Mouse (Mus musculus) left cerebral cortex, adult 2 months (tissue): ENCODE data around the gene Nfkb2. TPM values are rescaled to one million over a fixed set of nuclear protein-coding genes. Genes with fewer than 3 reads are reported as not detected.
A peak's percentile ranks its signal among the peaks of the same experiment; 100 is the strongest.

ENCODE experiments used
- DNase-seq, 2 experiments: peaks; one replicate each; pipeline ENCODE4 v3.0.0; 2021 to 2022; ENCODE audit warnings: low spot score in 2 of 2, mixed read lengths in 1 of 2; ENCODE audit errors: extremely low spot score in 1 of 2
- H3K27ac ChIP-seq: fragments of 200-600 bp; 2 replicates; pipeline ENCODE4 v1.8.1; 2022
- H3K4me3 ChIP-seq: fragments of 200-600 bp; 2 replicates; pipeline ENCODE4 v1.8.1; 2022
- CTCF ChIP-seq: fragments of 200-600 bp; IDR thresholded peaks from 2 replicates; pipeline ENCODE4 v1.8.1; 2022; ENCODE audit warnings: antibody characterized with exemption, mild to moderate bottlenecking, moderate library complexity
- intact Hi-C: fragments of 180-260 bp; cut with DNase I; formaldehyde crosslinking; loops from one replicate; pipeline ENCODE4 v1.15.1; 2025
- long read RNA-seq, 2 experiments: library from polyadenylated mRNA; stranded (forward); transcript quantifications; one replicate each; pipeline ENCODE4 v2.0.0; 2021; ENCODE audit warnings: borderline mapping rate in 2 of 2
- total RNA-seq, 2 experiments: library from RNA; stranded (reverse); gene quantifications; 2 replicates each; pipeline ENCODE4 v1.2.3; 2021

Gene Nfkb2
- 1 to 10 TPM; 2.9 to 3.3 TPM for total RNA-seq
- long read RNA-seq, experiment 1, partial matches to known transcripts: 0 of 5 reads
- long read RNA-seq, experiment 1, other reads (novel, unspliced or antisense): 1 of 5 reads
- long read RNA-seq, experiment 2, partial matches to known transcripts: 1 of 5 reads
- long read RNA-seq, experiment 2, other reads (novel, unspliced or antisense): 1 of 5 reads

GRCm38 (mm10) chr19:46304216-46304841, at the start of gene Nfkb2:
Nfkb2 (plus strand) TSS chr19:46304320.
- H3K4me3 ChIP-seq: peak within 1 kb of the TSS; percentile 65
- peak within 1 kb of the TSS; percentile 9; the same call in 1 of the 2 replicates for H3K27ac ChIP-seq
- intact Hi-C loops: loop anchor here (1.0 to 5.0 kb wide), 3 partner anchors 26 to 148 kb away; no protein-coding TSS in a partner anchor
- peak; percentile 76 to 80 for DNase-seq
- TF ChIP-seq CTCF: peak; percentile 94

GRCm38 (mm10) chr19:46264762-46265161, 39.4 kb upstream of the Nfkb2 start:
- intact Hi-C loops: no loop called here
- no peak for TF ChIP-seq CTCF
- no peak overlapping the region for H3K27ac ChIP-seq

GRCm38 (mm10) chr19:46275307-46275706, 28.8 kb upstream of the Nfkb2 start:
- Histone ChIP-seq H3K4me3 (no peak overlapping the region), H3K27ac (no peak overlapping the region)
- peak; percentile 44 for TF ChIP-seq CTCF
- DNase-seq: no peak
- intact Hi-C loops: no loop called here

More at GRCm38 (mm10) chr19:46264762-46265161, 39.4 kb upstream of the Nfkb2 start:
- DNase-seq: no peak
- no peak overlapping the region for H3K4me3 ChIP-seq

GRCm38 (mm10) chr19:46282081-46282849, 21.9 kb upstream of the Nfkb2 start:
- intact Hi-C loops: no loop called here
- Histone ChIP-seq H3K27ac (no peak overlapping the region), H3K4me3 (no peak overlapping the region)
- no peak for DNase-seq
- no peak; the same call in 1 of the 2 replicates for TF ChIP-seq CTCF

- intact Hi-C loops: no loop called here
- DNase-seq: no peak
- Histone ChIP-seq H3K27ac (no peak overlapping the region), H3K4me3 (no peak overlapping the region)
- no peak for TF ChIP-seq CTCF
These were observed 19.4 kb upstream of the Nfkb2 start for GRCm38 (mm10) chr19:46284686-46285085.

GRCm38 (mm10) chr19:46285631-46286030, 18.5 kb upstream of the Nfkb2 start:
- Histone ChIP-seq H3K27ac (no peak overlapping the region), H3K4me3 (no peak overlapping the region)
- intact Hi-C loops: no loop called here
- TF ChIP-seq CTCF: no peak
- no peak for DNase-seq

- Histone ChIP-seq H3K27ac (no peak overlapping the region), H3K4me3 (no peak overlapping the region)
- intact Hi-C loops: no loop called here
- no peak for TF ChIP-seq CTCF
- no peak for DNase-seq
These were observed 18.1 kb upstream of the Nfkb2 start for GRCm38 (mm10) chr19:46286047-46286446.

- intact Hi-C loops: no loop called here
- no peak for DNase-seq
- no peak for TF ChIP-seq CTCF
- no peak overlapping the region for H3K27ac ChIP-seq
- H3K4me3 ChIP-seq: no peak overlapping the region
These were observed 17.2 kb upstream of the Nfkb2 start for GRCm38 (mm10) chr19:46286926-46287325.

GRCm38 (mm10) chr19:46287566-46287965, 16.6 kb upstream of the Nfkb2 start:
- H3K27ac ChIP-seq: no peak overlapping the region
- TF ChIP-seq CTCF: no peak
- no peak for DNase-seq
- intact Hi-C loops: no loop called here
- no peak overlapping the region for H3K4me3 ChIP-seq

- no peak for DNase-seq
- no peak for TF ChIP-seq CTCF
- no peak overlapping the region for H3K27ac ChIP-seq
- H3K4me3 ChIP-seq: no peak overlapping the region
- intact Hi-C loops: no loop called here
These were observed 13.5 kb upstream of the Nfkb2 start for GRCm38 (mm10) chr19:46290535-46291105.

GRCm38 (mm10) chr19:46296938-46297337, 7.2 kb upstream of the Nfkb2 start:
- no peak for DNase-seq
- intact Hi-C loops: no loop called here
- Histone ChIP-seq H3K27ac (no peak overlapping the region), H3K4me3 (no peak overlapping the region)
- TF ChIP-seq CTCF: no peak
